Mouse (Mus musculus) macrophage (primary cell): ENCODE measurements around the gene Agap3. TPM values are rescaled to one million over a fixed set of nuclear protein-coding genes. Genes with fewer than 3 reads are reported as not detected.

Experiments
- H3K27ac ChIP-seq: fragments of 350-480 bp; formaldehyde crosslinking; 2 replicates; pipeline ENCODE4 v1.9.0; 2021
- H3K36me3 ChIP-seq: fragments of 350-480 bp; formaldehyde crosslinking; 2 replicates; pipeline ENCODE4 v1.9.0; 2021; ENCODE audit errors: inconsistent target
- H3K4me3 ChIP-seq: fragments of 350-480 bp; formaldehyde crosslinking; 2 replicates; pipeline ENCODE4 v1.9.0; 2021; ENCODE audit errors: inconsistent target
- H3K79me2 ChIP-seq: fragments of 350-480 bp; formaldehyde crosslinking; 2 replicates; pipeline ENCODE4 v1.9.0; 2021; ENCODE audit errors: inconsistent target
- WGBS: methylation state at CpG from one replicate; pipeline ENCODE4 v1.1.7; 2026; ENCODE audit warnings: inconsistent platforms; ENCODE audit not compliant: missing documents; 5-methylcytosine and 5-hydroxymethylcytosine counted together
- polyA plus RNA-seq: library from polyadenylated mRNA; stranded (reverse); fragments of 250-400 nt; gene quantifications from 3 replicates; pipeline ENCODE4 v1.2.4, GENCODE M21; 2018; ENCODE audit warnings: inconsistent platforms

Gene Agap3
- polyA plus RNA-seq, 1 experiment from 2014 or later = 54.8 TPM

DNA sequence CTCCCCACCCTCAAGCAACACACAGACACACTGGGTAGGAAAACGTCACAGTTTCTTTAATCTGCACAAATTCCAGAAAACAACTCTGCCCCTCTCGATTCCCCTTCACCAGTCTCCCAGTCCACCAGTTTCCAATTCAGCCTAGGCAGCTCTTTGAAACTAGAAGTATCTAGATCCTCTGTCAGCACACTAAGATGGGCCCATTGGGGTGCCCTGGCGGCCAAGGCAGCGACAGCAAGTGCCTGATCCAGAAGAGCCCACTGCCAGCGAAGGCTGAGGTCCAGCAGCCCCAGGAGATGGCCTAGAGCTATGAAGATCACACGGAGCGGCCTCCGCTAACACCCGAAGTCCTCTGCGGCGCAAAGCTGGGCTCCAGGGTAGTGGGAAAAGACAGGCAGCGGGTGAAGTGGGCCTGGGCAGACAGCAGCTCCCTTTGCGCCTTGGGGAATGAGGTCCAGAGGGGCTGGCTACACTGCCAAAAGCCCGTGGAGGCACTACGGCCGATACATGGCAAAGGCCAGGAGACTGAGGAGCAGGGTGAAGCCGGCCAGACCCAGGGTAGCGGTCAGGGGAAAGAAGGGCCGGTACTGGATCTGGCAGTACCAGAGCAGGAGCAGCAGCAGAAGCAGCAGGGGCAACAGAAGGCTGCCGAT, 6.4 kb upstream of the Agap3 start:
- Histone ChIP-seq H3K36me3 (peaks cover 15% of the 10 kb centered on the region; the same call in 1 of the 2 replicates), H3K4me3 (peak overlapping the region; percentile 20; the same call in 1 of the 2 replicates), H3K79me2 (peaks cover 10% of the 10 kb centered on the region), H3K27ac (peak overlapping the region; percentile 41)
- 68% methylated on average over 20 of the region's 20 CpGs for WGBS

DNA sequence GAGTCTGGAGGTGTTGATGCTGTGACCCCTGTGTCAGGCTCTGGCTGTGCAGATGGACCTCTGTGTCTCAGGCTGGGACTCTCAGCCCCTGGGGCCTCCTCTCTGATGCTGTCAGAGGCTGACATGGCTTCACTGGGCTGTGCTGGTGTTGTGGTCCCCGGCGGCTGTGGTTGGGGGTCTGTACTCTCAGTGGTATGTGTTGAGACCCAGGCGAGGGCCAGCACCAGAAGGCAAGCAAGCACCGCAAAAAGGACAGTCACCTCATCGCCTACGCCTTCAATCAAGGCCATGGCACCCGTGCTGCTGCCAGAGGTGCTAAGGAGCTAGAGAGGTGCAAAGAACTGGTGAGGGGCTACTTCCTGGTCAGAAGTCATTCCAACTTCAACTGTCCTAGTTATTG, 5.3 kb upstream of the Agap3 start:
- 93% methylated on average over 7 of the region's 7 CpGs for WGBS
- H3K79me2 ChIP-seq = peaks cover 10% of the 10 kb centered on the region
- no peak overlapping the region for H3K4me3 ChIP-seq
- no peak overlapping the region for H3K27ac ChIP-seq
- peaks cover 4% of the 10 kb centered on the region; the same call in 1 of the 2 replicates for H3K36me3 ChIP-seq

DNA sequence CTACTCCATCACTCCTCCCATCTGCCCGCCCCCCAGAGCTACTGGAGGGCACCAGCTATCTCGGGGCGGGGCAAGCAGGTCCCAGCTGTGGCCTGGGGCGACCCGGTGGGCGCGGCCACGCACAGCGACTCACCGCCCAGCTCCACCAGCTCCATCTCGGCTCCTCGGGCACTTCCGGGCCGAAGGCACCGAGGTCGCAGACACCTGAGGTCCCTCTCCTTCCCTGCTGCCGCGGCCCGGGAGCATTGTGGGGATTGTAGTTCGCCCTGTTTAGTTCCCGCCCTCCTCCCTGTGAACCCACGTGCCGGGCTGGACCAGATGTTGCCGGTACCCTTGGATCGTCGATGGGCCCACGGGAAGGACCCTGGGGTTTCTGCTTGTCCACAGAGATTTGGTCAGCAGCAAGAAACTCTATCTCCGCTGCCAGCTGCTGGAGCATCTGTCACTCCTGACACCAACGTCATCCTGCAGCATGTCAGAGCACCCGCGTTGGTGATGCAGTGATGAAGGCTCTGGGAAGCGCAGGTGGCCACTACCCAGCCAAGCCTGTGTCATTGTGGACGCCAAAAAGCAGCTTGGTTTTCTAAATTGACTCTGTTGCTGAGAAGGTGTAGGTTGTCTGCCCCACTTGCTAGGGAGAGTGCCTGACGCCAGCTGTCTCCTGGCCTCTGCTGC, 4.2 kb upstream of the Agap3 start, which contains the start of gene Tmub1:
Gene Tmub1 (minus strand): TSS at position 231 of the 675 bp plus-strand sequence.
- 4% methylated on average over 34 of the region's 34 CpGs for WGBS
- H3K4me3 ChIP-seq = peak within 1 kb of the TSS; percentile 43
- no peaks in the 10 kb centered on the region for H3K36me3 ChIP-seq
- H3K79me2 ChIP-seq = peaks cover 16% of the 10 kb centered on the region
- H3K27ac ChIP-seq = 0 out of 2 replicates have a peak within 1 kb of the TSS, but pooled peaks have one; percentile 2

DNA sequence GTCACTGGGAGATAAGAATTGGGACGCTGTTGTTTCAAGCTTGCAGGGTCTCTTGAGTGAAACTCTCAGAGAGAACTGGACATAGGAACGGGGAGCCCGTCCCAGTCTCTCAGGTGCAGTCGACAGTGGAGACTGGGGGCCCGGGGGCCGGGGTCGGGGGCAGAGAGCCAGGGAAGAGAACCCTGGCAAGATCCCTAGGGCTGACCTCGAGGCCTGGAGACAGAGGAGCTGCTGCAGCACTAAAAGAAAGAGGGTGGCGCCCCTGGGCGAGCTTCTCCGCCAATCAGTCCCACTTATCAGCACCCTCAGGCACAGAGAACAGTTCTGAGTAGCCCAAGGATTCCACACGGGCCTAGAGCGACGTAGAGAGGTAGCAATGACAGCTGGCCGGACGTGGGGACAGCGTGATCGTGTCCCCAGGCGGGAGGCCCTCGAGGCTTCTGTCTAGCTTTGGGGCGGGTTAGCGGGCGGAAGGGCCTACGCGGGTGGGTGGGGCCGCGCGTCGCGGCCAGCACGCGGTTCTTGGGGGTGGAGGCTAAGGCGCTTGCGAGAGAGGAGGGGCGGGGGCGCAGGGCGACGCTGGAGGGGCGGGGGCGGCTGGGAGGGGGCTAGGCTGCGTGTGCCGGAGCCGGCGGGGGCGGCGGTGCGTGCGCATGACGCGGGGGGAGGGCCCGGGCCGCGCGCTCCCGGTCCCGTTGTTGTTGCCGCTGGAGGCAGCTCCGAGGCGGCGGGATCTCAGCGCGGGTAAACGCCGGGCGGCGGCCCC, 530 bp upstream of the Agap3 start:
- peak overlapping the region; percentile 14; the same call in 1 of the 2 replicates for H3K4me3 ChIP-seq
- 4% methylated on average over 57 of the region's 66 CpGs for WGBS
- H3K27ac ChIP-seq = peak overlapping the region; percentile 77
- no peaks in the 10 kb centered on the region for H3K36me3 ChIP-seq
- H3K79me2 ChIP-seq = peaks cover 40% of the 10 kb centered on the region

DNA sequence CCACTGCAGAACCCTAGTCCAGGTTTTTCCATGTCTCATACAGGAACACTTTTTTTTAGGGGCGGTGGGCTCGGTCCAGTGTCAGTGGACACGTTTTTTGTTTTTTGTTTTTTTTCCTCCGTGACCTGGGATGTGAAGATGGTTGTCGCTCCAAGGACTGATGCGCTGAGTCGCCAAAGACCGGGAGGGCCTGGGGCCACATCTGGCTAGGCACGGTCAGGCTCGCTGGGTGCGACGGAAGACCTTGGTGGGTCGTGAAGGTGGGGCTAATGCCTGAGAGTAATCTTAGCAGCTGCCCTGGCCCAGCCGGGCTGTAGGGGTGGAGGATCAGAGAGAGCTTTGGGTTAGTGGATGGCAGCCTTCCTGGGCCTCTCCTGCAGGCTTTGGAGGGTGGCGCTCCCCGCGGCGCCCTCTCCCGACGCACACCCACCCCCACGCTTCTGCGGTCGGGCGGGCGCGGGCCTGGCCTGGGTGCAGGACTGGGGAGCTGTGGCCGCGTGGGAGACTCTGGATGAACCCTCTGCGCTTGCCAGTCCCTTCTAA, 785 bp downstream of the Agap3 start:
- WGBS = 1% methylated on average over 25 of the region's 29 CpGs
- no peaks in the 10 kb centered on the region for H3K36me3 ChIP-seq
- H3K79me2 ChIP-seq = peaks cover 53% of the 10 kb centered on the region
- H3K4me3 ChIP-seq = peak overlapping the region; percentile 81
- H3K27ac ChIP-seq = peak overlapping the region; percentile 80

DNA sequence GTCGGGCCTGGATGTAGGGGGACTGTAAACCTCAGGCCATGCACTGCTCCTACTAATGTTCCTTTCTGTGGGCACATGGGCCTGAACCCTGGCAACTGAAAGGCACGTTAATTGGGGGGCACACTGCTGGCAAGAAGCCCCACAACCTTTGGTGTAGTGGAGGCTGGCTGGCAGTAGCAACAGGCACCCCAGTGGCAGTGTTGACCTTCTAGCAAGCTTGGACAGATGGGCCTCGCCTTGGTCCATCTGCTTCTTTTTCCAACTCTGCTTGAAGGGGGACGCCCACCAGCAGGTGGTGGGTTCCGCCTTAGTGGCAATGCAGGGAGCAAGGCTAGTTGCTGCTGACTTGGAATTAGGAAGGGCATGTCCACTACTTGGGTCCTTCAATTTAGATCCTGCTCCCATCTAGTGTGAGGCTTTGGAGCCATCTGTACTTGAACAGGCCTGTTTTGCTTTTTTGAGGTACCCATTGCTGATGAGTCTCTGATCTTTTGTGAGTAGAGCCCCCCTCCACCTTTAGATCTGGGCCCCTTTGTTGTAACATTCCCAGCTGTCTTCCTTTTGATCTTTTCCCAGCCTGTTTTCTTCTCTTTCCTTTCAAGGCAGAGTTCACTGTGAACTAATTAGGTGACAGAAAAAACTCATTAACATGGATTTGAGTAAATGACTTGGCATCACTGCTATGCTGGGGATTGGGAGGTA, 1.5 kb downstream of the Agap3 start:
- peak overlapping the region; percentile 80 for H3K27ac ChIP-seq
- no peaks in the 10 kb centered on the region for H3K36me3 ChIP-seq
- H3K4me3 ChIP-seq = peak overlapping the region; percentile 81
- peaks cover 60% of the 10 kb centered on the region for H3K79me2 ChIP-seq
- WGBS = 58% methylated on average over 5 of the region's 5 CpGs

DNA sequence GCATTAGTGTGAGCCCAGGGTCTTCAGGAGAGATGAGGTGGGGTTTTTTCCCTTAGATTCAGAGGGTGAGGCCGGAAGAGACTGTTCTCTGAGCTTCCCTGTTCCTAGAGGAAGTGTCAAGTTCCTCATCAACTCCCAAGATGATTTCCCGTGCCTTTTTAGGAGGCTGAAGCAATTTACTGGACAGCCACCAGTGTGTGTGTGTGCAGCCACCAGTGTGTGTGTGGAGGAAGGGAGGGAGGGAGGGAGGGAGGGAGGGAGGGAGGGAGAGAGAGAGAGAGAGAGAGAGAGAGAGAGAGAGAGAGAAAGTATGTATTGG, 2.0 kb downstream of the Agap3 start:
- Histone ChIP-seq H3K36me3 (no peaks in the 10 kb centered on the region), H3K79me2 (peaks cover 65% of the 10 kb centered on the region), H3K27ac (peak overlapping the region; percentile 80), H3K4me3 (peak overlapping the region; percentile 81)
- WGBS = 5% methylated on average over 2 of the region's 2 CpGs

DNA sequence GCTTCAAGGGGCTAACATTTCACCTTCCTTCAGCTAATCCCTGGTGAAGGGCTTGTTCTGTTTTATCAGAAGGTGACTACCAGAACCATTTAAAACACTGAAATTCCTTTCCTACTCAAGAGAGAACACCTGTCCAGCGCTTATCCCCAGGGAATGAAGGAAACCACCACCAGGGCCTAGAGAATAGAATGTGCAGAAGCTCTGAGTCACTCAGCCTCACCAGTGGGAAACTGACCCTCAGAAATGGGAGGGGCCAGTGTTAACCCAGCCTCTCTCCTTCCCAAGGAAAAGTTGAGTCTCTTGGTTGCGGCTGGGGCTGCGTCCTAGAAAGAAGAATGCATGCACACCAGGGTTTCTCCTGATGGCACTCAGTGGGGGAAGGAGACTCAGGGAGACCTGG, 3.1 kb downstream of the Agap3 start:
- 100% methylated on average over 3 of the region's 3 CpGs for WGBS
- peaks cover 76% of the 10 kb centered on the region for H3K79me2 ChIP-seq
- H3K27ac ChIP-seq = no peak overlapping the region
- H3K4me3 ChIP-seq = no peak overlapping the region
- H3K36me3 ChIP-seq = no peaks in the 10 kb centered on the region

DNA sequence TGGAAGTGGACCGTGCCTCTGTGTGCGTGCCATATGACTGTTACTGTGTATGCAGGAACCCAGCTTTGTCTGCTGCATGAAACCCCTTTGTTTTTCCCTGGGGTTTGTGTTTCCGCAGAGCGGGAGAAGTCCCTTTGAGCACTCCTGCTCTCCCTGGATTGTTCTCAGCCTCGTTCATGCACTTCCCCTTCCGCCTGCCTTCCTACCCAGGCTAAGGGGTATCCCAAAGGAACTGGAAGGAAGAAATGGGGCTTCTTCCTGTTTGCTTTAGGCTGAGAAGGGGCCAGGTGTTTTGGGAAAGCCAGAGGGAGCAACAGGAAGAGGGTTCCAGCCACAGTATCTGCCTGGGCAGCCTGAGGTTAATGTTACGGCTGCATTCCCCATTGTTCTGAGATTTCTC, 3.6 kb downstream of the Agap3 start:
- no peak overlapping the region for H3K27ac ChIP-seq
- H3K4me3 ChIP-seq = no peak overlapping the region
- WGBS = 93% methylated on average over 7 of the region's 7 CpGs
- peaks cover 82% of the 10 kb centered on the region for H3K79me2 ChIP-seq
- no peaks in the 10 kb centered on the region for H3K36me3 ChIP-seq

DNA sequence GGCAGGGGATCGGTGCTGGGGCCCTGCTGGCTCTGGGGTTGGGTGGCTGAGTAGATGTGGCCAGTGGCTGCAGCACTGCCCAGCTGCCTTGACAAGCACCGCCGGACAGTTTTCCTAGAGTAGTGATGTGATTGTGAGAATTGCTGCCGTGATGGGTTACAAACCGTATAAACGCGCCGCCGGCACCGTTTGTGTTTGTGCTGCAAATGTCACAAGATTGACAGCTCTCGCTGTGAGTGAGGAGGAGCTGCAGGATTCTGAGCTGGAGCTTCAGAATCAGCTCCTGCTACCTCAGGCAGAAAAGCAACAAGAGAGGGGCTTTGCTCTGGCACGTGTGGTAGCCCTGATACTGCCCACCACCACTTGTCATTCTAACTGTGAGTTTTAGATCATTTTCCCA, 14.8 kb downstream of the Agap3 start:
- no peaks in the 10 kb centered on the region for H3K36me3 ChIP-seq
- no peak overlapping the region for H3K4me3 ChIP-seq
- no peak overlapping the region for H3K27ac ChIP-seq
- 96% methylated on average over 10 of the region's 12 CpGs for WGBS
- peaks cover 100% of the 10 kb centered on the region for H3K79me2 ChIP-seq

DNA sequence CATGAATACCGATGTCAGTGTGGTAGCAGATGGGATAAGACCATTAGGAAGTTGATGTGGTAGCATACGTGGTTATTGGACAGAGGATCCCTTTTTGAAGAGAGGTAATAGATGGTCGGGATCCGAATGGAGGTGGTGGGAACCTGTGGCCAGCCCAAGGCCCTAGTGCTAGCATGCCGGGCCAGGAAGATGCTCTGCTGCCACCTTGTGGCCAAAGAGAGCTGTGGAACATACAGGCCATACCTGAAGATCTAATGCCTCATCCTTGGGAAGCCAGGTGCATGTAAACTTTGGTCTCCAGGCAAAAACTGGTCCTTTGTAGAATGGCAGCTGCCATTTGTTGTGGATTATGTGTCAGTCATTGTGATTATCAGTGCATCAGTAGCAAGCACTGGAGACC, 18.6 kb downstream of the Agap3 start:
- 30% methylated on average over 5 of the region's 5 CpGs for WGBS
- Histone ChIP-seq H3K4me3 (no peak overlapping the region), H3K79me2 (peaks cover 90% of the 10 kb centered on the region), H3K36me3 (no peaks in the 10 kb centered on the region), H3K27ac (no peak overlapping the region)

DNA sequence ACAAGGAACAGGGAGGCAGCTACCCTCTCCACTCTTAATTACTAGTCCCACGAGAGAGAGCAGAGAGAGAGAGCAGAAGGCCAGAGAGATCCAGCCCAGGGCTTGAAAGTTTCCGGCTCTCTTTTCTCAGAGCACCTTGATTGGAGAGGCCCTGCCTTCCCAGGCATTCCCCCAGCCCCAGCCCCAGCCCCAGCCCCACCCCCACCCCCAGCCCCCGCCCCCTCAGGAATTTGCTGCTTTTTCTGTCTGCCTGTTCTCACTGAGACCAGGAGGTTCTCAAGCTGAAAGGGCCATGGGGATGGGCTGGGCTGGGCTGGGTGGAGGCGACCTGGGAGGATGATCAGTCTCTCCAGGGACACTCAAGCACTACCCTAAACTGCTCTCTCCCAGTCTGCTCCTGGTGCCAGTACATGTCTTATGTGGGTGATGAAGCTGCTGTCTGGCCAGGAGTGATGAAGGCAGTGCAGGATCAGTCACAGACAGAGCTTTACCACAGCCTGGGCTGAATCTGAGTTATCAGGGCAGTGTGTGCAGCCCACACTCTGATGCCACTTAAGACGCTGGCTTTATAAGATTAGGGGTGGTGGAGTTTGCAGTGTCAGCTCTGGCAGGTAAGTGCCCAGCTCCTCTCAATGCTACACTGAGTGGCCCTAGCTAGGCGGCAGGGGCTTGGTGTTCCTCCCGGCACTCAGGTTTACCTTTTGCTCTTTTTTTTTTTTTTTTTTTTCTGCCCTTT, 21.1 kb downstream of the Agap3 start:
- 94% methylated on average over 4 of the region's 7 CpGs for WGBS
- Histone ChIP-seq H3K4me3 (no peak overlapping the region), H3K36me3 (peaks cover 18% of the 10 kb centered on the region), H3K27ac (no peak overlapping the region), H3K79me2 (peaks cover 78% of the 10 kb centered on the region)

DNA sequence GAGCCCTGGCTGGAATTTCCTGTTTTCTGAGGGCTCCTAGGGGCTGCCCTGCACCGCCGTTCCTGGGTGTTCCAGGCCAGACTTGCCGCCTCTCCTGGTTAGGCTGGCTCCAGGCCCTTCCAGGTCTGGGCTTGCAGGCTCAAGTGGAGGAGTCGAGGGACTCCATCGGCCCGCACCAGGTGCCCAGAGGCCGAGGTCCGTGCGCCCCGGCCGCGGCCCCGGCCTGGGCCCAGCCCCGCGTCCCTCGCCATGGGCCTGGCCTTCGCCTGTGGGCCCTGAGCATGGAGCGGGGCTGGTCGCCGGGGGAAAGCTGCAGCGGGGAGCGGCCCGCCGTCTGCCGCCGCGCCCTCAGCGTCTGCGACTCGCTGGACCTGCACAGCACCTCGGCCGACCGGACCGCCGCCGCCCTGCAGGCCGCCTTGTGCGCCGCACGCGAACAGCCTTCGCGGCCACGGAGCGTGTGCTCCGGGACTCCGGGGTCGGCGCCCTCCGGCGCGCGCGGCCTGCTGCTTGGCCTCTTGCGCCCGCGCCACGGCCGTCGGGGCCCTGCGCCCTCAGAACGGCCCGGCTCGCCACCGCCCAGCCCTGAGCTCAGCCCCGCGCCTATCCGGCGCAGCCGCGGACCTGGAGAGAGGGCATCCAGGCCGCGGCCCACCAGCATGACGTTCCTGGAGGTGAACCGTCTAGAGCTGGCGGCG, 22.2 kb downstream of the Agap3 start:
- Histone ChIP-seq H3K4me3 (no peak overlapping the region), H3K36me3 (peaks cover 29% of the 10 kb centered on the region)
- WGBS = 37% methylated on average over 76 of the region's 77 CpGs

More for the DNA sequence above, 22.2 kb downstream of the Agap3 start:
- no peak overlapping the region for H3K27ac ChIP-seq
- peaks cover 67% of the 10 kb centered on the region for H3K79me2 ChIP-seq
